Mouse (Mus musculus): ENCODE data around the gene Tpsg1. TPM values are rescaled to one million over a fixed set of nuclear protein-coding genes. Genes with fewer than 3 reads are reported as not detected.

Gene Tpsg1
- polyA plus RNA-seq, 1 experiment from 2014 or later, result 0.68 TPM

DNA sequence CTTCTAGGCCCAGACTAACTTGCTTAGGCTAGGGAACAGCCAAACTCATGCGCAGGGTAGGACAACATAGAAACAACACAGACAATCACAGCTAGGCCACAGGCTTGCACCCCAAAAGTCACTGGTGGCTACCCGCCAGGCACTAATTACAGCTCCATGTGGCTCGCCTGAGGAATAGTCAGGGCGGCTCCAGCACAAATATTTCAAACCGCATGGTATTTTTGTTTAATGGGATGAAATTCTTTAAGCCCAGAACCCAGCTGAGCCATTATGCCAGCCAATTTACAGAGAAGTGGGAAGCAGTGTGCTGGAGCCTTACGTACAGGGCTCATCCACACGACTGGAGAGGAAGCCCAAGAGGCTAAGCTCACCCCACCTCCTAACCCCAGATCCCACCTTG, 40.5 kb downstream of the Tpsg1 start:
- Histone ChIP-seq H3K27me3 (no peaks in the 10 kb centered on the region), H3K9ac (0 out of 2 replicates have a peak overlapping the region, but pooled peaks have one; percentile 34), H3K9me3 (no peaks in the 10 kb centered on the region), H3K4me3 (no peak overlapping the region), H3K4me1 (replicated peaks) (peaks cover 72% of the 10 kb centered on the region), H3K27ac (replicated peaks) (peak overlapping the region; percentile 85), H3K36me3 (no peaks in the 10 kb centered on the region), H3K4me2 (no peak overlapping the region)
- no peak for ATAC-seq (ENCODE audit: low read depth)
- 49% methylated on average over 7 of the region's 7 CpGs for WGBS

DNA sequence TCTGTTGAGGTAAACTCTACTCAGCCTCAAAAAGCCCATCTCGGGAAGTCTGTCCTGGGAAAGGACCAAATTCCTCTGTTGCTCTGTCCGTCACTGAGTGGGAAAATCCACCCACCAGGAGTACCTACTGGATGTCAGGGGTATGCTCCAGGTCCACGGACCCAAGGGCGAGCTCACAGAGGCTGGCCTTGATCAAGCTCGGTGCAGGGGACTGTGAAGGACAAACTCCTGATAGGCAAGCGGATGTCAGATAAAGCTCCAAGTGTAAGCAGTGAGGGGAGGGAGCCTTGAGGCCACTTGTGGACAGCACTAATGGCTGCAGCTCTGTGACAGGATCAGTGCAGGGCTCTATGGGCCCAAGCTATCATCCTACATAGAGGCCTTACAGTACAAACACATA, 41.1 kb downstream of the Tpsg1 start:
- Histone ChIP-seq H3K36me3 (no peaks in the 10 kb centered on the region), H3K27me3 (no peaks in the 10 kb centered on the region), H3K9me3 (no peaks in the 10 kb centered on the region), H3K4me2 (no peak overlapping the region), H3K4me3 (no peak overlapping the region), H3K27ac (replicated peaks) (peak overlapping the region; percentile 85), H3K9ac (0 out of 2 replicates have a peak overlapping the region, but pooled peaks have one; percentile 34), H3K4me1 (replicated peaks) (peaks cover 72% of the 10 kb centered on the region)
- WGBS, result 77% methylated on average over 6 of the region's 6 CpGs
- ATAC-seq (ENCODE audit: low read depth), result no peak

GRCm38 (mm10) chr17:25410786-25411185, 41.7 kb downstream of the Tpsg1 start:
- H3K27me3 ChIP-seq, result no peaks in the 10 kb centered on the region
- H3K36me3 ChIP-seq, result no peaks in the 10 kb centered on the region
- peaks cover 72% of the 10 kb centered on the region for H3K4me1 ChIP-seq (replicated peaks)
- H3K9ac ChIP-seq, result no peak overlapping the region
- no peaks in the 10 kb centered on the region for H3K9me3 ChIP-seq
- H3K27ac ChIP-seq (replicated peaks), result peak overlapping the region; percentile 85
- no peak overlapping the region for H3K4me2 ChIP-seq
- ATAC-seq (ENCODE audit: low read depth), result no peak
- H3K4me3 ChIP-seq, result no peak overlapping the region
- 30% methylated on average over 7 of the region's 7 CpGs for WGBS

- Histone ChIP-seq H3K4me1 (replicated peaks) (peaks cover 72% of the 10 kb centered on the region), H3K27ac (replicated peaks) (peak overlapping the region; percentile 85), H3K9ac (peak overlapping the region; percentile 14; the same call in 1 of the 2 replicates), H3K4me3 (no peak overlapping the region), H3K4me2 (no peak overlapping the region), H3K36me3 (no peaks in the 10 kb centered on the region), H3K27me3 (no peaks in the 10 kb centered on the region), H3K9me3 (no peaks in the 10 kb centered on the region)
- 62% methylated on average over 4 of the region's 4 CpGs for WGBS
- no peak for ATAC-seq (ENCODE audit: low read depth)
Measured at GRCm38 (mm10) chr17:25411251-25411650, 42.2 kb downstream of the Tpsg1 start.

- Histone ChIP-seq H3K4me2 (no peak overlapping the region), H3K9me3 (no peaks in the 10 kb centered on the region), H3K4me1 (replicated peaks) (peaks cover 78% of the 10 kb centered on the region), H3K27me3 (no peaks in the 10 kb centered on the region), H3K36me3 (no peaks in the 10 kb centered on the region), H3K4me3 (no peak overlapping the region), H3K9ac (no peak overlapping the region), H3K27ac (replicated peaks) (no peak overlapping the region)
- WGBS, result 73% methylated on average over 4 of the region's 4 CpGs
- no peak for ATAC-seq (ENCODE audit: low read depth)
Measured at GRCm38 (mm10) chr17:25414209-25414608, 45.1 kb downstream of the Tpsg1 start.

GRCm38 (mm10) chr17:25414917-25415316, 45.8 kb downstream of the Tpsg1 start:
- no peaks in the 10 kb centered on the region for H3K36me3 ChIP-seq
- H3K27ac ChIP-seq (replicated peaks), result peak overlapping the region; percentile 73
- peaks cover 78% of the 10 kb centered on the region for H3K4me1 ChIP-seq (replicated peaks)
- no peak overlapping the region for H3K4me3 ChIP-seq
- 28% methylated on average over 3 of the region's 3 CpGs for WGBS
- no peaks in the 10 kb centered on the region for H3K9me3 ChIP-seq
- no peak for ATAC-seq (ENCODE audit: low read depth)
- no peaks in the 10 kb centered on the region for H3K27me3 ChIP-seq
- H3K9ac ChIP-seq, result no peak overlapping the region
- H3K4me2 ChIP-seq, result no peak overlapping the region

DNA sequence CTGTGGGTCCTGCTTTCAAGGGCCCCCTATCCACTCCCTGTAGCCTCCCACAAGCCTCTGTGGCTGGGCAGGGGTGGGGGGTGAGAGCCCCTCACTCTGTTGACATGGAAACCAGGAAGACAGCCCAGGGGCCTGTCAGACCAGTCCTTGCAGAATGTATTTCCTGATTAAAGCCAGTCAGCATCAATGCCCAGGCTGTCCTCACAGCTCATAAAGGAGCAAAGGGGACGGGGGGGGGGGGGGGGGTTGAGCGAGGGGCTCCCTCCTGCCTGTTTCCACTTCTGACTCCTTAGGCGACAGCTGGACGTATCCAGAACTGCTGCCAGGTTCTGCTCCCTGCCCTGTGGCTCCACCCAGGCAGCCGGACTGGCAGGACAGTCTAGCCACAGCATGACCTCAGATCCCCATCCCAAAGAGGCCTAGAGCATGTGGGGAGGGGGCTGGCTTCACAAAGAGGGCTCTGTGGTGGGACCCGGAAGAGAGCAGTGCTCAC, 46.4 kb downstream of the Tpsg1 start:
- no peak overlapping the region for H3K4me2 ChIP-seq

GRCm38 (mm10) chr17:25416219-25416618, 47.1 kb downstream of the Tpsg1 start:
- peak; percentile 34; the same call in 1 of the 2 replicates for ATAC-seq (ENCODE audit: low read depth)
- H3K9me3 ChIP-seq, result no peaks in the 10 kb centered on the region
- H3K36me3 ChIP-seq, result no peaks in the 10 kb centered on the region
- no peaks in the 10 kb centered on the region for H3K27me3 ChIP-seq
- 22% methylated on average over 3 of the region's 3 CpGs for WGBS
- peaks cover 75% of the 10 kb centered on the region for H3K4me1 ChIP-seq (replicated peaks)
- no peak overlapping the region for H3K4me2 ChIP-seq
- H3K4me3 ChIP-seq, result no peak overlapping the region
- peak overlapping the region; percentile 39; the same call in 1 of the 2 replicates for H3K9ac ChIP-seq
- peak overlapping the region; percentile 73 for H3K27ac ChIP-seq (replicated peaks)

More for the DNA sequence above, 46.4 kb downstream of the Tpsg1 start:
- H3K4me1 ChIP-seq (replicated peaks), result peaks cover 78% of the 10 kb centered on the region
- peak overlapping the region; percentile 73 for H3K27ac ChIP-seq (replicated peaks)
- peak; percentile 45 for ATAC-seq (ENCODE audit: low read depth)
- WGBS, result 5% methylated on average over 6 of the region's 6 CpGs
- H3K9ac ChIP-seq, result peak overlapping the region; percentile 39
- H3K9me3 ChIP-seq, result no peaks in the 10 kb centered on the region
- no peak overlapping the region for H3K4me3 ChIP-seq
- no peaks in the 10 kb centered on the region for H3K27me3 ChIP-seq
- H3K36me3 ChIP-seq, result no peaks in the 10 kb centered on the region

- peaks cover 70% of the 10 kb centered on the region for H3K4me1 ChIP-seq (replicated peaks)
- H3K9me3 ChIP-seq, result no peaks in the 10 kb centered on the region
- no peak for ATAC-seq (ENCODE audit: low read depth)
- H3K9ac ChIP-seq, result no peak overlapping the region
- WGBS, result 44% methylated on average over 6 of the region's 6 CpGs
- H3K4me3 ChIP-seq, result no peak overlapping the region
- H3K27ac ChIP-seq (replicated peaks), result no peak overlapping the region
- peaks cover 5% of the 10 kb centered on the region; the same call in 1 of the 2 replicates for H3K36me3 ChIP-seq
- H3K4me2 ChIP-seq, result no peak overlapping the region
- H3K27me3 ChIP-seq, result no peaks in the 10 kb centered on the region
Measured at GRCm38 (mm10) chr17:25417990-25418389, 48.9 kb downstream of the Tpsg1 start.

DNA sequence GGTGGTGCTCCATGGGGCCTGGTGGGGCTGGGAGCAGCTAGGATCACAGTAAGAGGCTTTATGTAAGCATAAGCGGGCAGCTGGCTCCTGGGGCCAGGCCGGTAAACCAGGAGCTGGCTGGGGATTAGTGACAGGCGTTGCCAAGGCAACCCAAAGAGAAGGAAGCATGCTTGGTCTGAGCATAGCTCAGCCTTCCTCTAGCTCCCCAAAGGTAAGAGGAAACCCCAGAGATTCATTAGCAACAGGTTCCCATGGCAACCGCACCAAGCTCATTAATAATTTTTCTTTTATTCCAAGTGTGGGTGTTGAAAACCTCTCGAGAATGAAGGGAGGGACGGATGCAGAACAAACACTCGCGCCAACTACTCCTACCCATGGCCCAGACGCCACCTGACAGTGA, 49.9 kb downstream of the Tpsg1 start:
- no peak overlapping the region for H3K4me3 ChIP-seq
- no peak overlapping the region; the same call in 1 of the 2 replicates for H3K27ac ChIP-seq (replicated peaks)
- ATAC-seq (ENCODE audit: low read depth), result no peak
- no peaks in the 10 kb centered on the region for H3K27me3 ChIP-seq
- peaks cover 12% of the 10 kb centered on the region; the same call in 1 of the 2 replicates for H3K36me3 ChIP-seq
- WGBS, result 31% methylated on average over 9 of the region's 9 CpGs
- peaks cover 68% of the 10 kb centered on the region for H3K4me1 ChIP-seq (replicated peaks)
- no peak overlapping the region for H3K4me2 ChIP-seq
- no peak overlapping the region for H3K9ac ChIP-seq
- H3K9me3 ChIP-seq, result no peaks in the 10 kb centered on the region

DNA sequence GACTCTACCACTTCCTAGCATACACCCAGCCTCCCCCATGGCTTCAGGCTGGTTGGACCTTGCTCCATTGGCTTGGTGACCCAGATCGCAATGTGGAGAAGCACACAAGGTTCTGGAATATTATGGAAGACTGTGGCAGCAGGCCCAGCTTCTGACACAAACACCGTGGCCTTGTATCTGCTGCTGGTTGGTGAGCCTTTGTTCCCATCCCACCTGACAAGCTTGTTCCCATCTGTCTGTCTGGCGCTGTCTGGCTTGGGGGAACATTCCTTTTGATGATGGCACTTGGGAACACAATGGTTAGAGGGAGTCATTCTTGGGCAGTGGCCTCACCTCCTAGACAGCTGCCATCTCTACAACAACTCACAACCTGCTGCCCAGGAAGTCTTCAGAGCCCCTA, 51.9 kb downstream of the Tpsg1 start:
- no peak overlapping the region for H3K4me3 ChIP-seq
- H3K9me3 ChIP-seq, result no peaks in the 10 kb centered on the region
- peaks cover 13% of the 10 kb centered on the region; the same call in 1 of the 2 replicates for H3K36me3 ChIP-seq
- whole genome bisulfite sequencing, result 90% methylated on average over 3 of the region's 3 CpGs
- H3K9ac ChIP-seq, result no peak overlapping the region
- no peaks in the 10 kb centered on the region for H3K27me3 ChIP-seq
- no peak for ATAC-seq (ENCODE audit: low read depth)
- H3K4me2 ChIP-seq, result no peak overlapping the region
- peaks cover 63% of the 10 kb centered on the region for H3K4me1 ChIP-seq (replicated peaks)
- no peak overlapping the region for H3K27ac ChIP-seq (replicated peaks)

All from neural tube, embryonic 13.5 days (tissue).